Mouse (Mus musculus): Measurements from ENCODE around the gene H2-T24.
"Not testable (repeated sequence)": the region's sequence is repeated elsewhere in the genome, so short reads cannot be mapped to it uniquely, and the experiment has no call there.

The H2-T24 gene

GRCm38 (mm10) chr17:36023710-36024654 is 3.6 kb upstream of the H2-T24 start:
- peak; percentile 80 for DNase-seq (ENCODE audit: low read depth)

DNA sequence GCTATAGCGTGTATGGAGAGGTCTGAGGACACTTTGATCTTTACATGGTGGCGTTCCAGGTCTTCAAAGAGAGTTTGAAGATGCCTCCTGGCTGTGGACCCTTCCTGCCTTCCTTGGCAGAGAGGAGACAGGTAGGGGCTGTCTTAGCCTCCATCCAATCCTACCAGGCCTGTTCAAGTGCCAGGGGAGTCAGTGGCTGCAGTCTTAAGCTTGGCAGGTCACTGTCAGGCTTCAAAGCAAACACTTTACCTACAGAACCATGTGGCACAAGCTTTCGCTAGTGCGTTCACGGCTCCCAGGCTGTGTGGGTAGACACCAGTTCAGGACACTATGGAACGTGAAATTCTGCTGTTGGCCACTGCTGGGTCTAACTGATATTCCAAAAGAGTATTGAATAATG is 2.6 kb upstream of the H2-T24 start:
- DNase-seq (ENCODE audit: low read depth), result peak; percentile 36

DNA sequence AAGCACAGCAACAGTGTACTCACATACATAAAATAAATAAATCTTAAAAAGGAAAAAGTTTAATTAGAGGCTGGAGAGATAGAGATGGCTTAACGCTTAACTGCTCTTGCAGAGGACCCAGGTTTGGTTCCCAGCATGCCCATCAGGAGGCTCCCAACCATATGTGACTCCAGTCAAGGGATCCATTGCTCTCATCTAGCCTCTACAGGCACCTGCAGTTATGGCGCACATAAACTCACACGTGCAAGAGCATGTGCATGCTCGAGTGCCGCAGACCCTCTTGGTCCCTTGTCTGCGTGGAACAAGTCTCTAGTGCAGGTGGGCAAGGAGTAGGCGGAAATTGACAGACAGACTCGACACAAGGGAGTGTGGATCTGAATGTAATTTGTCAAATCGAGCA is 1.7 kb upstream of the H2-T24 start:
- DNase-seq (ENCODE audit: low read depth), result peak; percentile 16

DNA sequence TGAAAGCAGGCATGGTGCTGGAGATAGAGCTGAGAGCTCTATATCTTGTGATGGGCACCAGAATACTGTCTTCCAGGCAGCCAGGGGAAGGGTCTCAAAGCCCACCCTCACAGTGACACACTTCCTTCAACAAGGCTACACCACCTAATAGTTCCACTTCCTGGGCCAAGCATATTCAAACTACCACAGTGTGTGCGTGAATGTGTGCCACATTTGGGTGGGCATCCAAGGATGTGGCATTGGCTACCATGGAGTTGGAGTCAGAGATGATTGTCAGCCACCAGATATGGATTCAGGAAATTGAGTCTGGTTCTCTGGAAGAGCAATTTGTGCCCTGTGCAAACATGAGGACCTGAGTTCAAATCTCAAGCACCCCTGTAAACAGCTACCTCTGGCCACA is 949 bp upstream of the H2-T24 start:
- DNase-seq (ENCODE audit: low read depth), result no peak

GRCm38 (mm10) chr17:36019519-36019918 is 841 bp downstream of the H2-T24 start:
- DNase-seq (ENCODE audit: low read depth), result no peak

- no peak for DNase-seq (ENCODE audit: low read depth)
These were observed 1.4 kb downstream of the H2-T24 start for GRCm38 (mm10) chr17:36018979-36019378.

DNA sequence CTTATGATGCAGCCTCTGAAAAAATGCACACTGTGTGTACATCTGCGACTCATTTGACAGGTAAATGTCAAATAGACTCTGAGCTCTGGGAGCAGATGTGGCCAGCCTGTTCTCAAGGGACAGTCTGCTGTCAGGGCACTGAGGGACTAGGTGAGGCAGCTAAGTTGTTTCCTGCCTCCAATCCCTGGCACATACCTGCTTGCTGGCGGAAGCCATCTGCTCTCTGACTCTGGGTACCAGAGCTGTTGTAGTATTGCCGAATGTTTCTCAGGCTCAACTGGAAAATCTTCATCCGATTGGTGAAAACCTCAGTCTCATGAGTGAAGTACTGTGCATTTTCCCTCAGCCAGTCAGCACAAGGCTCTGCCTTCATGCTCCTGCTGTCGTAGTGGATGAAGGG is 3.3 kb downstream of the H2-T24 start:
- DNase-seq (ENCODE audit: low read depth), result no peak

DNA sequence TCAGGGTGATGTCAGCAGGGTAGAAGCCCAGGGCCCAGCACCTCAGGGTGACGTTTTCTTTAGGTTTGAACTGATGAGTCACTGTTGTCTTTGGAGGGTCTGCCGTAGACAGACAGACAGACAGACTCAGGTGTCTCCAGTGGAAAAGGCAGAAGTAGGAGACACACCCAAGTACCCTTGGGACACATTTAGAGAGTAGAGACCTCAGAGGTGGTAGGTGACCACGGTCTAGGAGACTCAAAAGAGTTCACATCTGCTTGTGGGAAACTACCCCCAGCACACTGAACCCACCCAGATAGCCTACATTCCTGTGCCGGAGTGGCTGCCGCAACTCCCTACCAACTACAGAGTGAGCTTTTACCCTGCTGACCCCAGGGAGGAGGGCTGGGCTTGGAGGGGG is 5.4 kb downstream of the H2-T24 start:
- no peak for DNase-seq (ENCODE audit: low read depth)

DNA sequence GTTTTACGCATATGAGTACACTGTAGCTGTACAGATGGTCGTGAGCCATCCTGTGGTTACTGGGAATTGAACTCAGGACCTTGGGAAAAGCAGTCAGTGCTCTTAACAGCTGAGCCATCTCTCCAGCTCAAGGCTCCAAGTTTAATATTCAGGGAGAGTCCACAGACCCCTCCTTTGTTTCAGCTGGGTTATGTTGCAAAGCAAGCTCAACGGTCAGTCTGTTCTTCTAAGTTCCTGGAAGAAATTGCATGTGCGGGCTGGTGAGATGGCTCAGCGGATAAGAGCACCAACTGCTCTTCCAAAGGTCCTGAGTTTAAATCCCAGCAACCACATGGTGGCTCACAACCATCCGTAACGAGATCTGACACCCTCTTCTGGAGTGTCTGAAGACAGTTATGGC is 16.0 kb downstream of the H2-T24 start:
- DNase-seq (ENCODE audit: low read depth), result not testable (repeated sequence)

GRCm38 (mm10) chr17:36003331-36003730 is 17.0 kb downstream of the H2-T24 start:
- peak; percentile 65 for DNase-seq (ENCODE audit: low read depth)

- DNase-seq (ENCODE audit: low read depth), result peak; percentile 82
These were observed 18.4 kb downstream of the H2-T24 start for GRCm38 (mm10) chr17:36001966-36002365.

DNA sequence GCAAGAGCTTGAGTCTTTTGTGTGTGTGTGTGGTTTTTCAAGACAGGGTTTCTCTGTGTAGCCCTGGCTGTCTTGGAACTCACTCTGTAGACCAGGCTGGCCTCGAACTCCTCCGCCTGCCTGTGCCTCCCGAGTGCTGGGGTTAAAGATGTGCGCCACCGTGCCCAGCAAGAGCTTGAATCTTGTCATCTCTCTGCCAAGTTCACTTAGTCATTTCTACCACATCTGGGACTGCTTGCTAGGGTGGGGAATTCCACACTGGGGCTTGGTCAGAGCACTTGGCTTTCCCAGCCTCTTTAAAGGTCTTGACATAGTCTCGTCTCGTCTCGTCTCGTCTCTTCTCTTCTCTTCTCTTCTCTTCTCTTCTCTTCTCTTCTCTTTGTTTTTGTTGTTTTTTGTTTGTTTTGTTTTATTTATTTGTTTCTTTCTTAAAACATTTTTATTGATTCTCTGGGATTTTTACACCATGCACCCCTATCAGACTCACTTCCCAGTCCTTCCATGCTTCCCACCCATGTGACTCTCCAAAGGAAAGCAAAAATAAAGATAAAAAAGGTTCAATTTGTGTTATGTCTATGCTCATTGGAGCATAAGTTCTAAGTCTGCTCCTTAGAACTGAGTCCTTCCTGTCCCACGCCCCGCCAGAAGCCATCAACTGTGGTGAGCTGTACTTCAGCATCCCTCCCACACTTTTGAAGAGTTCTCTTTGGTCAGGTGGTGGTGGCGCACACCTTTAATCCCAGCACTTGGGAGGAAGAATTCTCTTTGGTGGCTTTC is 19.1 kb downstream of the H2-T24 start:
- DNase-seq (ENCODE audit: low read depth), result peak; percentile 87

DNA sequence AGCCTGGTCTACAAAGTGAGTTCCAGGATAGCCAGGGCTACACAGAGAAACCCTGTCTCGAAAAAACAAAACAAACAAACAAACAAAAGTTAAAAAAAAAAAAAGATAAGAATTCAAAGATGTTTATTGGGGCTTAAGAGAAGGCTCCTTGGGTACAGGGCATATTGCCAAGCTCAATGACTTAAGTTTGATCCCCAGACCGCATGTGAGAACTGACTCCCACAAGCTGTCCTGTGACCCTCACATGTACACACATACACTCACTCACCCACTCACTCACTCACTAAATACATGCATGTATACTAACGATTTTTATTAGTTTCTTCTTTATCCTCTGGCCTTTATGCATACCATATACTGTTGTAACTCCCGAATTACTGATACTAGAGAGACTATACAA is 20.0 kb downstream of the H2-T24 start:
- DNase-seq (ENCODE audit: low read depth), result peak; percentile 39

- peak; percentile 84 for DNase-seq (ENCODE audit: low read depth)
These were observed 21.0 kb downstream of the H2-T24 start for GRCm38 (mm10) chr17:35999356-35999755.

DNA sequence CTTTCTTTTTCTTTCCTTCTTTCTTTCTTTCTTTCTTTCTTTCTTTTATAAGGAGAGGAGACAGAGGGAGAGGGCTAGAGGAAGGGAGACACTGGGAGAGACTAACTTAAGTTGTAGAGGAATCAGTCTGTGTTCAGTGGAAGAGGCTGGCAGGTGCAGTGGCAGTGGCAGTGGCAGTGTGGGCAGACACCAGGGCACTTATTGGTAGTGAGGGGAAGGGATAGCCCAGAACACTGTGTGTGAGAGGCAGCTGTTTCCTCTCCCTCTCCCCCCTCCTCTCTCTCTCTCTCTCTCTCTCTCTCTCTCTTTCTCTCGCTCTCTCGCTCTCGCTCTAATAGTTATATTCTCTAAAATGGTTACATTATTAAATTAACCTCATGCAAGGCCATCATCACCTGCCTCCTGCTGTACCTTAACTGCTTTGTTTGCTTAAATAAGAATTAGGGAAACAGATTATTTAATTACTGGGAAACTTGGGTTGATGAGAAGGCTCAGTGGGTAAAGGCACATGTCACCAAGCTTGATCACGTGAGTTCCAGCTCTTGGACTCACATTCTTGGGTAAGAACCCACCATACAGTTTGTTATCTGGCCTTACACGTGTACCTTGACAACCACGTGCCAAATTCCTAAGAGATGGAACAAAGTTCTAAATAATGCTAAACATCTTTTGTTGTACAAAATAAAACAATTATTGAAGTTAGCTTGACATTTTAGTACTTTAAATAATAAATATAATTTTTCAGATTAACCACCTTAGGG is 21.6 kb downstream of the H2-T24 start:
- DNase-seq (ENCODE audit: low read depth), result peak; percentile 65

DNA sequence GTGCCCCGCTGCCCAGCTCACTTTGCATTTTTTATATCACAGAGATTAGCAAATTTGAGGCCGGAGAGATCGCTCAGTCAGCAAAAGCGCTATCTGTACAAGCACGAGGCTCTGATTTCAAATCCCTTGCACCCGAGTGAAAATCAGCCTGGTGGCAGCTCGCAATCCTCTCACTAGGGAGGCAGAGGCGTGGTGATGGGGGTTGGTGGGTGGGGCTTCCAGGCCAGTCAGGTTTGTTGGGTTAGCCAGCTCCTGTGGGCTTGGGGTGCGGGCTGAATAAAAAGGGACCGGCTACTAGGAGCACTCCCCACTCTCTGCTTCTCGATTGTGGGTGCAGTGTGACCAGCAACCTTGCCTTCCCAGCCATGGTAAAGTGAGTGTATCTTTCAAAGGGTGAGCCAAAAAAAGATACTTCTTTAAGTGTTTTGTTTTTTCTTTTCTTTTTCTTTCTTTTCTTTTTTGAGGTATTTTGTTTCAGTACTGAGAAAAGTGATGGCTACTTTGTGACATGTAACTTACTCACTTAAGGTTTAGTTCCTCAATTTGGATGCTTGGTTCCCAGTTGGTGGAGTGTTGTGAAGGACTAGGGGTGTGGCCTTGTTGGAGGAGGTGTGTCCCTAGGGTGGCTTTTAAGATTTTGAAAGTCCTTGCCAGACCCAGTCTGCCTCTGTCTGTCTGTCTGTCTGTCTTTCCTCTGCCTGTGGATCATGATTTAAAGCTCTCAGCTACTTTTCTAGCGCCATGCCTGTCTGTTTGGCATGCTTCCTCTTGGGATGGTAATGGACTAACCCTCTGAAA is 22.4 kb downstream of the H2-T24 start:
- peak; percentile 87 for DNase-seq (ENCODE audit: low read depth)

DNA sequence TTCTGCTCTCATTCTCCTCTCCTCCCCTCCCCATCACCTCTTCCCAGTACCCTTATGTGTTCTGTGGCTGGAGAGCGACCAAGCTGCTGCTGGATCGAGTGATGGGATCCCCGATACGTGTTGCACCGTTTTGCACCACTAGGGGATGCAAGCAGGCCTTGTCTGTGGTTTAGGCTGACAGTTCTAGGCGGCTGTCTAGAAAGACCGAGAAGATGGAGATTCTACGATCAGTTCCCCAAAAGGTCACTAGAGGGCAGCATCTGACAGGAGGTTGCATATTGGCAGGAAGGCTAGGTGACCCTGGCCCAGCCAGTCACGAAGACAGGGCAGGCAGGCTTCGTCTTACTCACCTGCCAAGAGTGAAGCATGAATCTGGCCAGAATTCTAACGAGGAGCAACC is 23.4 kb downstream of the H2-T24 start:
- DNase-seq (ENCODE audit: low read depth), result peak; percentile 99

GRCm38 (mm10) chr17:35994879-35995240 is 25.5 kb downstream of the H2-T24 start:
- peak; percentile 54 for DNase-seq (ENCODE audit: low read depth)

DNA sequence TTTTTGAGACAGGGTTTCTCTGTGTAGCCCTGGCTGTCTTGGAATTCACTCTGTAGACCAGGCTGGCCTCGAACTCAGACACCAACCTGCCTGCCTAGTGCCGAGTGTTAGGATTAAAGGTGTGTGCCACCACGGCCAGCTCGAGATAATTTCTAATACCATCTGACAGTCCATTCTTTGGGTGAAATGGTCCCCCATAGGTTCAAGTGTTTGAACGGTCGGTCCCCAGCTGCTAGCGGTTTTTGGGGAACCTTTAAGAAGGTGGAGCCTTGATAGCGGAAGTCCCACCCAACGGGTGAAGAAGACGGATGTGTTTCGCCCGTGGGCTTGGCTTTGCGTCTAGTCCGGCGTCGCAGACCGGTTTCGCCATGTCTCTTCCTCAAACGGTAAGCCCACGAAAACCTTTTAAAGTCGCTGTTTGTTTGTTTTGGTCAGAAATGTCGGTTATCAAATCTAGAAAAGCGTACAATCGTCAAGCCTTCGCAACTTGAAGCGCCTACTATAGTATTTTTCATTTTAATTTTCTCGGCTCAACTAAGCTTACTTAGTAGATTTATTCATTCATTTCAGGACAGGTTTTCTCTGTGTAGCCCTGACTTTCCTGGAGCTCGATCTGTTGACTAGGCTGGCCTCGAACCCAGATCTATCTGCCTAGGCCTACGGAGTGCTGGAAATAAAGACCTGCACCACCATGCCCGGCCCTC is 26.0 kb downstream of the H2-T24 start:
- DNase-seq (ENCODE audit: low read depth), result peak; percentile 91

- peak; percentile 94 for DNase-seq (ENCODE audit: low read depth)
These were observed 26.7 kb downstream of the H2-T24 start for GRCm38 (mm10) chr17:35993675-35994074.

GRCm38 (mm10) chr17:35991781-35992180 is 28.6 kb downstream of the H2-T24 start:
- no peak for DNase-seq (ENCODE audit: low read depth)
